Mouse (Mus musculus) stomach, embryonic 15.5 days (tissue): ENCODE measurements around the gene Vmn2r80. TPM values are rescaled to one million over a fixed set of nuclear protein-coding genes. Genes with fewer than 3 reads are reported as not detected.
"Not testable (repeated sequence)": the region's sequence is repeated elsewhere in the genome, so short reads cannot be mapped to it uniquely, and the experiment has no call there.

Experiments
- ATAC-seq: fragments of 200-750 bp; cut with Nextera tagmentation; 2 replicates; pipeline ENCODE4 v1.8.0; 2017; ENCODE audit warnings: low read depth, moderate number of reproducible peaks, moderate TSS enrichment; ENCODE audit not compliant: insufficient read depth, low FRiP score
- H3K27ac ChIP-seq: fragments of 300-500 bp; sonication (generic); 2 replicates; pipeline ENCODE4 v1.5.1; 2015; ENCODE audit warnings: mild to moderate bottlenecking, inconsistent platforms
- H3K27me3 ChIP-seq: fragments of 300-500 bp; sonication (generic); replicated peaks from 2 replicates; pipeline ENCODE4 v1.6.1; 2015; ENCODE audit warnings: inconsistent platforms
- H3K36me3 ChIP-seq: fragments of 300-500 bp; sonication (generic); 2 replicates; pipeline ENCODE4 v1.6.1; 2015; ENCODE audit warnings: inconsistent platforms
- H3K4me1 ChIP-seq: fragments of 300-500 bp; sonication (generic); 2 replicates; pipeline ENCODE4 v1.6.1; 2015; ENCODE audit warnings: inconsistent platforms
- H3K4me2 ChIP-seq: fragments of 300-500 bp; sonication (generic); 2 replicates; pipeline ENCODE4 v1.6.1; 2015; ENCODE audit warnings: mild to moderate bottlenecking, inconsistent platforms
- H3K4me3 ChIP-seq: fragments of 300-500 bp; sonication (generic); replicated peaks from 2 replicates; pipeline ENCODE4 v1.5.1; 2015; ENCODE audit warnings: inconsistent platforms
- H3K9ac ChIP-seq: fragments of 300-500 bp; sonication (generic); 2 replicates; pipeline ENCODE4 v1.6.1; 2015; ENCODE audit warnings: inconsistent platforms
- H3K9me3 ChIP-seq: fragments of 300-500 bp; sonication (generic); 2 replicates; pipeline ENCODE4 v1.6.1; 2016; ENCODE audit warnings: inconsistent platforms
- WGBS: fragments of 180-500 bp; shearing (Covaris S2); methylation state at CpG from one replicate; pipeline ENCODE4 v1.1.7; 2015; 5-methylcytosine and 5-hydroxymethylcytosine counted together
- polyA plus RNA-seq: library from polyadenylated mRNA; unstranded; fragments of >200 nt; fragmentation: Nextera tagmentation; extraction: Ambion mirVana; gene quantifications from 2 replicates; pipeline ENCODE4 v1.2.1, GENCODE M21; 2015

Gene Vmn2r80
- polyA plus RNA-seq: not detected in 2 replicates

DNA sequence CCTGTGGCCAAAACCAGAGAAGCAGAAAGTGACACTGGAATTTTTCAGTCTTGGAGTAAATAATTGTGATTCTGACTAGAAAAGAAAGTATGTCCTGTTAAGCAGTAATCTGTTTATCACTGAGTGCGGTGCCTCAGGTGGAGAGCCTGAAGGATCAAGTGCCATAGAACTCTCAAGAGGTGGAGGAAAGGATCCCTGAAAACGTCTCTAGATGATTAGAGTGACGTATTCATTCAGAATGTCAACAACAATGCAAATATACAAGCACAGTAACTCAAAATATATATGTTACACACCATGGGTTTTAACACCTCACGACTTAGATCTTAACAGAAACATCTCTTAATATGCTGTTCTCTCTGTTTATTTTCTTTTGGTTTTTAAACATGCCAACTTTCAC, at the start of gene Vmn2r80:
Vmn2r80 (plus strand) TSS at position 301 of the 400 bp plus-strand sequence.
- not testable (repeated sequence) for H3K4me2 ChIP-seq, ATAC-seq, H3K27ac ChIP-seq, H3K4me1 ChIP-seq, H3K36me3 ChIP-seq, H3K27me3 ChIP-seq, H3K9ac ChIP-seq, H3K4me3 ChIP-seq, H3K9me3 ChIP-seq
- 64% methylated on average over 4 of the region's 4 CpGs for WGBS

DNA sequence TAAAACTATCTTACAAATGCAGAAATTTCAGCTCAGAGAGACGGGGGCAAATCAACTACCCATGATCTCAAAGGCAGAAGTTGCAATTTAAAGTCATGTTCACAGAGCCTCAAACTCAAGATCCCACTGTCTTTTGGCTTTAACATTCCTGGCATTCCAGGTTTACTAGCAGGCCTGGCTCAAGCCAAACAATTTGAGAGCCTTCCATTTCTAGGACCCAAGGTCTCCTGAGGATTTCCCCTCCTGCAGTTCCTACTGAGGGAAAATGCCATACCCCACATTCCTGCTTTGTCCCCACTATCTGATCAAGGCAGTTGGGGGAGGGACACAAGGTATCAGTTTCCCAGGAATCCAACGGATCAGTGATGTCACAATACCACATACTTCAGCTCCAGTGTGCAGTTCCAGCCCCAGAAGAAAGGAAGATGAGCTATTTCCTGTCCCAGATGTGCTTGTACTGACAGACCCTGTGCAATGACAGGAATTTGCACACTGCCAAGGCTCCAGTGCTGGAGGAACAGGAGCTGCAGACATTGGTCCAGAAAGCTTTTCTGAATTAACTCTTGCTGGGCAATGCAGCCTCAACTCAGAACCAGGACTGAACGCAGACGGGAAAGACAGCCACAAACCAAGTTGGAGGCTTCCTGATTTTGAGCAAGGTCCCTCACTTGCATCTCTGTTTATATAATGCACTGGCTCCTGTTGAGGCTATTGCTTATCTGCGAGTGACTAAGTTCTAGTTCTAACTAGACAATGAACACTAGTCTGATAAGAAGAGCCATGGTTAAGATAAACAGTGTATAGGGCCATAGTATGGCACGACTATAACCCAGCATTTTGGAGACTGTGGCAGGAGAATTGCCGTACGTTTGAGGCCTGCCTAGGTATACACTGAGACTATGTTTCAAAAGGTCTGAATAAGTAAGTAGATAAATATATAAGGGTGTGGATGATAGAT, 42.0 kb upstream of the Vmn2r80 start:
- no peak overlapping the region for H3K4me2 ChIP-seq
- H3K36me3 ChIP-seq: no peaks in the 10 kb centered on the region
- WGBS: 41% methylated on average over 8 of the region's 8 CpGs
- ATAC-seq: no peak; the same call in 1 of the 2 replicates
- H3K27ac ChIP-seq: no peak overlapping the region
- no peaks in the 10 kb centered on the region for H3K4me1 ChIP-seq
- no peaks in the 10 kb centered on the region for H3K27me3 ChIP-seq
- no peaks in the 10 kb centered on the region for H3K9me3 ChIP-seq
- no peak overlapping the region for H3K9ac ChIP-seq
- no peak overlapping the region for H3K4me3 ChIP-seq

DNA sequence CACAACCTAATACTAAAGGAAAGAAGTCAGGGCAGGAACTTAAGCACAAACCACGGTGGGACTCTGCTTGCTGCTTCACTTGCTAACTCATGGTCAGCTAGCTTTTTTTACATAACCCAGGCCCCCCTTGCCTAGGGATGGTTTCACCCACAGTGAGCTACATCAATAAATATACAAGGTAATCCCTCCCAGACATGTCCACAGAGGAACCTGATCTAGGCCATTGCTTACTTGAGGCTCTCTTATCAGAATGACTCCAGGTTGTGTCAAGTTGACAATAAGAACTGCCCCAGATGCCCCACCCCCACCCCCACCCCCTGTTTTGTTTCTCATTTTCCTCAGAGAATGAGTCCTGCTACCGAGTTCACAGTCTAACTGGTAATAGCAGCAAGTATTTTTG, 41.0 kb upstream of the Vmn2r80 start:
- Histone ChIP-seq H3K4me2 (no peak overlapping the region), H3K4me3 (no peak overlapping the region), H3K9ac (no peak overlapping the region), H3K27ac (no peak overlapping the region), H3K36me3 (no peaks in the 10 kb centered on the region), H3K9me3 (no peaks in the 10 kb centered on the region), H3K4me1 (no peaks in the 10 kb centered on the region), H3K27me3 (no peaks in the 10 kb centered on the region)
- no peak for ATAC-seq
- 49% methylated on average over 2 of the region's 2 CpGs for WGBS

DNA sequence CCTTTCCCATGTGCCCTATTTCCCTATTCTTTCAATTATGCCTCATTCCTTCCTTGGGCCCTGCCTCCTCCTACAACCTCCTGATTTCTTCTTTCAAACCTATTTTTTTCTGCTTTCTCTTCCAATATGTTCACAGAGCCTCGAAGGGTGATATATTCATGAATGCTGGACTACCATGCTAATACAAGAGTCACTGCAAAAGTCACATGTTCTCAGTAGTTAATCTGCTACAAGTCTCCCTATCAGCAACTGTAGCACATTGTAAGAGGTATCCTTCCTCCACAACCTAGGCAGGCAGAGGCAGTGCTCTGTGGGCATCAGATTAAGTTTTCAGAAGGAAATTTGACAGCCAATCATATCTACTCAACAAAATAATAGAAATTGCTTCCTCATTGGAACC, 39.4 kb upstream of the Vmn2r80 start:
- WGBS: 93% methylated on average over 1 of the region's 1 CpGs
- Histone ChIP-seq H3K4me2 (no peak overlapping the region), H3K4me3 (no peak overlapping the region), H3K9me3 (no peaks in the 10 kb centered on the region), H3K9ac (no peak overlapping the region), H3K27ac (no peak overlapping the region), H3K36me3 (no peaks in the 10 kb centered on the region), H3K4me1 (no peaks in the 10 kb centered on the region), H3K27me3 (no peaks in the 10 kb centered on the region)
- no peak for ATAC-seq

DNA sequence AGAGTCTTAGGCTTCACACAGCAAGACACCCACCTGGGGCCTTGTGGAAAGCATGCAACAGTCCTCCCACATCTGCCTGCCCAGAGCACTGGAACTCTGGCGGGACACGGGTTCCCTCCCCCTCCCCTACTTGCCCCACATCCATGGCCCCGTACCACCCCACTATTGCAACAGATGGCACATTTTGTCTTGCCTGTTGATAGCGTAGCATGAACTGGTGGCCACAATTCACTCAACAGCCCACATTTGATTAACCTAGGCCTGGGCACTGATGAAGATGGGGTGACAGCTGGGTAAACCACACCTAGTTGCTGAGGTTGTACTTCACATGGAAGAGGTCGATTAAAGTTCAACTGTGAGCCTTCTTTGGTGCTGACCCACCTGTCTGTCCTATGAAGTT, 38.1 kb upstream of the Vmn2r80 start:
- no peak for ATAC-seq
- Histone ChIP-seq H3K27me3 (no peaks in the 10 kb centered on the region), H3K27ac (no peak overlapping the region), H3K4me1 (no peaks in the 10 kb centered on the region), H3K4me2 (no peak overlapping the region), H3K9ac (no peak overlapping the region), H3K36me3 (no peaks in the 10 kb centered on the region), H3K4me3 (no peak overlapping the region), H3K9me3 (no peaks in the 10 kb centered on the region)
- 83% methylated on average over 5 of the region's 5 CpGs for WGBS

DNA sequence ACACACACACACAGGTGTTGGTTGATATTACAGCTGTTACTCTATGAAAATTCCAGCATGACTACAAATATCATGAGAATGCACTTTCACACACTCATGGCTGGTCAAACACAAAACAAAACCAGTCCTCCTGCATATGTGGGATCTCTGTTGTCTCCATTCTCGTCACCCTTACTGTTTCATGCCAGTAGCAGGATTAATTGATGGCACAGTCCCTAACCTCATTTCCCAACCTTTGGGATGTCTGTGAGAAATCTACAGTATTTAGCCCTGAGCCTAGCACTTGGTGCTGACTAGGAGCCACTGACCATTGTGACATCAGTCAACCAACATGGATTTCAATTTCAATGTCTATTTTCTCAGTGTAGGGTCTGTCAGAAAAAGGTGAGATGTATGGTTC, 33.5 kb upstream of the Vmn2r80 start:
- no peak for ATAC-seq
- H3K9me3 ChIP-seq: no peaks in the 10 kb centered on the region

DNA sequence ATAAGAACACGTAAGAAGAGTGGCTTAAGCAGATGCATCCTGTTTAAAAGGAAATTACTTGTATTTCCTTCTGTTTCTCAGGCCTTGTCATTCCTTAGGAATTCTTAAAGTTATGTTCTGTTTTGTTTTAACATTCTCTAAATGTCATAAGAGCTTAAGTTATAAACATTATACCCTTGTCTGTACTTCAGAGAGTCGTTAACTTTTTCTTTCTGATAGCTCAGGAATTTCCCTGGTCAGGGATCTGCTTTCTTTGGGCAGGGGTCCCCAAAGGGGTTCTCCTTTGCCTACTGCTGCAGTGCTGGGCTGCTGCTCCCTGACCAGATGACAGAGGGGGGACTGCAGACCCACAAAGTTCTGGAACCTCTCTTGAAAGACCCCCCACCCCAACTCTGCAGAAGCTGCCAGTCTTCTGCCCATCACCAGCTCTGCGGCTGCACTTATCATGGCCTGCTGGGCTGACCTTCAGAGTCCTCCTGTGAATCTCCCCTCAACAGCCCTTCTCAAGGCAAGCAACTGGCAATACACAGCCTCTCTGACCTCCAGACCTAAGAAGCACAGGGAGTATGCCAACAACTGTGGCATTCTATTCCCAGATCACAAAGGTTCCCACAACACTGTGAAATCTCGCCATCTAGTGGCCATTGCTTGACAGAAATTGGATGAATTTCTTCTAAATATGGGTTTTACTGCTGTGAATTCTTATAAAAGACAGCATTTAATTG, 32.3 kb upstream of the Vmn2r80 start:
- peak overlapping the region; percentile 75 for H3K27ac ChIP-seq
- peak; percentile 65; the same call in 1 of the 2 replicates for ATAC-seq
- WGBS: 19% methylated on average over 4 of the region's 4 CpGs
- H3K36me3 ChIP-seq: no peaks in the 10 kb centered on the region
- no peaks in the 10 kb centered on the region for H3K27me3 ChIP-seq
- H3K9ac ChIP-seq: no peak overlapping the region
- H3K4me3 ChIP-seq: no peak overlapping the region
- no peaks in the 10 kb centered on the region for H3K9me3 ChIP-seq
- H3K4me2 ChIP-seq: no peak overlapping the region; the same call in 1 of the 2 replicates
- H3K4me1 ChIP-seq: 0 out of 2 replicates have a peak, but pooled peaks cover 3% of the 10 kb centered on the region

More for the DNA sequence above, 33.5 kb upstream of the Vmn2r80 start:
- Histone ChIP-seq H3K27ac (no peak overlapping the region), H3K9ac (no peak overlapping the region), H3K4me3 (no peak overlapping the region), H3K4me2 (no peak overlapping the region), H3K27me3 (no peaks in the 10 kb centered on the region), H3K36me3 (no peaks in the 10 kb centered on the region), H3K4me1 (0 out of 2 replicates have a peak, but pooled peaks cover 3% of the 10 kb centered on the region)
- 61% methylated on average over 1 of the region's 1 CpGs for WGBS

DNA sequence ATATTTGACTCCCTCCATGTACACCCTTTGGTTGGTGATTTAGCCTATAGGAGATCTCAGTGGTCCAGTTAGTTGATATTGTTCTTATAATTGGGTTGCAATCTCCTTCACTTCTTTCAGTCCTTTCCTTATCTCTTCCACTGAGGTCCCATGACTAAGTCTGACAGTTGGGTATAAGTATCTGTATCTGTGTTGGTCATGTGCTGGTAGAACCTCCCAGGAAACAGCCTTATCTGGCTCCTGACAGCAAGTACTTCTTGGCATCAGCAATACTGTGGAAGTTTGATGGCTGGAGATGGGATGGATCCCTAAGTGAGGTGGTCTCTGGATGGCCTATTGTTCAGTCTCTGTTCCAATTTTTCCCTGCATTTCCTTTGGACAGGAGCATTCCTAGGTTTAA, 3.0 kb downstream of the Vmn2r80 start:
- no peaks in the 10 kb centered on the region for H3K9me3 ChIP-seq
- no peak for ATAC-seq
- no peaks in the 10 kb centered on the region for H3K4me1 ChIP-seq
- no peak overlapping the region for H3K4me2 ChIP-seq
- no peak overlapping the region for H3K4me3 ChIP-seq
- no peak overlapping the region for H3K9ac ChIP-seq
- H3K36me3 ChIP-seq: no peaks in the 10 kb centered on the region
- H3K27me3 ChIP-seq: no peaks in the 10 kb centered on the region
- no peak overlapping the region for H3K27ac ChIP-seq

DNA sequence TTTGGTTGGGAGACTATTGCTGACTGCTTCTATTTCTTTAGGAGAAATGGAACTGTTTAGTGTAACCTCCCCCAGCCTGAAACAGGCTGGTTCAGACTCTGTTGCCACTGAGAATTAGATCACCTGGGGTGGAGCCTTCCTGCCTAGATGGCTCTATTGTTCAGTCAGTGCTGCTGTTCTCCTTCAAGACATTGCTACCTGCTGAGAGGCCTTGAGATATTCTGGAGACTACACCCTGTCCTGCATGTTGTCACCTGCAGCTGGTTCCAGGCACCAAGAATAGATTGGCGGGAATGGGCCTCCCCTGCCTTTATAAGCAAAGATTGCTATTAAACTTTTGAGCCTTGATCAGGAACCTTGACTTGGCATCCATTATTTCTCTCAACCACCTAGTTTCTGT, 51.4 kb downstream of the Vmn2r80 start:
- not testable (repeated sequence) for H3K4me2 ChIP-seq, ATAC-seq, H3K4me3 ChIP-seq, H3K27me3 ChIP-seq, H3K9ac ChIP-seq, H3K27ac ChIP-seq, H3K9me3 ChIP-seq, H3K4me1 ChIP-seq, H3K36me3 ChIP-seq
- 77% methylated on average over 1 of the region's 1 CpGs for WGBS

DNA sequence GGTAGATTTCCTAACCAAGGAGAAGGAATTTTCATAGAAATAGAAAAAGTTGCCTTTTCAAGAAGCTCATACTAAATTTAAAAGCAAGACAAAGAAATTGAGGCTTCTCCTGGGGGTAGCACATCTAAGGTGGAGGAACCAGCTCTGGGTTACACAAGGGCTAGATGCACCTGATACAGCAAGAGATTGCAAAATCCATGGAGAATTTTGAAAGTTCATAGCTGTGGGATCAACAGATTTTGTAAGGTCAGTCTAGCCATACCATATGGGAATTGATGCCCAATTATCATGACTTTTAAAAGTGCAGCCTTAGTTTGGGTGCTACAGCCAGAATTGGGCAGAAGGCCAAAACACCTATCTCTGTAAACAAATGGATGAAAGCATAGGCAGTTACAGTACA, 71.9 kb downstream of the Vmn2r80 start:
- no peaks in the 10 kb centered on the region for H3K9me3 ChIP-seq
- no peak overlapping the region for H3K27ac ChIP-seq
- no peak overlapping the region for H3K4me3 ChIP-seq
- H3K36me3 ChIP-seq: no peaks in the 10 kb centered on the region
- H3K4me2 ChIP-seq: no peak overlapping the region
- H3K9ac ChIP-seq: no peak overlapping the region
- H3K27me3 ChIP-seq: no peaks in the 10 kb centered on the region
- no peak for ATAC-seq
- no peaks in the 10 kb centered on the region for H3K4me1 ChIP-seq

DNA sequence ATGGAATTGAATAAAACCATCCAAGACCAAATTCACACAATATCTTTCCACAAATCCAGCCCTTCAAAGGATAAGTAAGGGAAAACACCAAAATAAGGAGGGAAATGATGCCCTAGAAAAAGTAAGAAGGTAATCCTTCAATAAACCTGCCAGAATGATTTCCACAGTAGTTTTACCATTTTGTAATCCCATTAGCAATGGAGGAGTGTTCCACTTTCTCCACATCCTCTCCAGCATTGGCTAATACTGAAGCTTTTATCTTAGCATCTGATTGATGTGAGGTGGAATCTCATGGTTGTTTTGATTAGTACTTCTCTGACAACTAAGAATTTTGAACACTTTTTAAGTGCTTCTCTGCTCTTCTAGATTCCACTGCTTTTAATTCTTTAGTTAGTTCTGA, 73.0 kb downstream of the Vmn2r80 start:
- ATAC-seq: no peak
- H3K4me1 ChIP-seq: no peaks in the 10 kb centered on the region
- no peak overlapping the region for H3K9ac ChIP-seq
- H3K4me2 ChIP-seq: no peak overlapping the region
- no peaks in the 10 kb centered on the region for H3K9me3 ChIP-seq
- no peak overlapping the region for H3K4me3 ChIP-seq
- H3K27me3 ChIP-seq: no peaks in the 10 kb centered on the region
- H3K36me3 ChIP-seq: no peaks in the 10 kb centered on the region
- no peak overlapping the region for H3K27ac ChIP-seq

DNA sequence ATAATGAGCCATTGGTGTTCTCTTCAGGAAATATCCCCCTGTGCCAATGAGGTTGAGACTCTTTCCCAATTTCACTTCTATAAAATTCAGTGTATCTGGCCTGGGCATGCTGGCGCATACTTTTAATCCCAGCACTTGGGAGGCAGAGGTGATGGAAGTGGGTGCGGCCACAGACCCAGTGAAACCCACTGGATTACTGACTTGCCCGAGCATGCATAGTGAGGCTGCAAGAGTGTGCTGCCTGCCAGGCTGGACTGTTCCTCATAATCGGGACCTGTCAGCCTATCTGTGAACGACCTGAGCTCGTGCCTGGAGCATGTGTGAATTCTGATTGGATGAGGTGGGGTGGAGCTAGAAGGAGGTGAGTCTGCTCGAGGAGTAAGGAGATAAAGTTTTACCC, 73.6 kb downstream of the Vmn2r80 start:
- H3K27me3 ChIP-seq: no peaks in the 10 kb centered on the region

More for the DNA sequence above, 73.6 kb downstream of the Vmn2r80 start:
- H3K4me1 ChIP-seq: no peaks in the 10 kb centered on the region
- no peak overlapping the region for H3K9ac ChIP-seq
- WGBS: 68% methylated on average over 7 of the region's 7 CpGs
- H3K27ac ChIP-seq: no peak overlapping the region
- no peak overlapping the region for H3K4me2 ChIP-seq
- H3K4me3 ChIP-seq: no peak overlapping the region
- H3K9me3 ChIP-seq: no peaks in the 10 kb centered on the region
- no peak for ATAC-seq
- H3K36me3 ChIP-seq: no peaks in the 10 kb centered on the region
